Mouse (Mus musculus) liver, embryonic 14.5 days (tissue): ENCODE data around the gene Ooep. TPM values are rescaled to one million over a fixed set of nuclear protein-coding genes. Genes with fewer than 3 reads are reported as not detected.
A peak's percentile ranks its signal among the peaks of the same experiment; 100 is the strongest.

Experiments used
- ATAC-seq: fragments of 200-750 bp; cut with Nextera tagmentation; 2 replicates; pipeline ENCODE4 v1.8.0; 2017; ENCODE audit warnings: moderate number of reproducible peaks, mild to moderate bottlenecking, moderate library complexity; ENCODE audit not compliant: insufficient read depth
- DNase-seq, 3 experiments: peaks; one replicate each; pipeline ENCODE4 v3.0.0-alpha.2; 2012 to 2013; ENCODE audit warnings: low read depth in 3 of 3, low spot score in 3 of 3
- H3K27ac ChIP-seq: fragments of 300-500 bp; sonication (generic); 2 replicates; pipeline ENCODE4 v1.5.1; 2014; ENCODE audit warnings: moderate library complexity, mild to moderate bottlenecking, control low read depth, inconsistent platforms
- H3K27me3 ChIP-seq: fragments of 300-500 bp; sonication (generic); 2 replicates; pipeline ENCODE4 v1.6.1; 2014; ENCODE audit warnings: mild to moderate bottlenecking, low read length, moderate library complexity; ENCODE audit not compliant: control insufficient read depth, insufficient read depth
- H3K36me3 ChIP-seq: fragments of 300-500 bp; sonication (generic); replicated peaks from 2 replicates; pipeline ENCODE4 v1.6.1; 2014; ENCODE audit warnings: low read depth; ENCODE audit not compliant: control insufficient read depth, insufficient read depth
- H3K4me1 ChIP-seq, 2 experiments: fragments of 200-500 bp in 1 of 2; fragments of 300-500 bp in 1 of 2; sonication (generic) in 1 of 2; replicated peaks; 2 replicates each; pipeline ENCODE4 v1.6.1; 2012 to 2014; ENCODE audit warnings: antibody characterized with exemption in 1 of 2, inconsistent platforms in 1 of 2, low read length in 1 of 2; ENCODE audit not compliant: control insufficient read depth in 2 of 2, insufficient read depth in 2 of 2
- H3K4me2 ChIP-seq: fragments of 300-500 bp; sonication (generic); 2 replicates; pipeline ENCODE4 v1.6.1; 2014; ENCODE audit warnings: low read depth, mild to moderate bottlenecking, control low read depth, moderate library complexity
- H3K4me3 ChIP-seq, 2 experiments: fragments of 200-500 bp in 1 of 2; fragments of 300-500 bp in 1 of 2; sonication (generic) in 1 of 2; 2 replicates each; pipeline ENCODE4 v1.5.1; 2012 to 2014; ENCODE audit warnings: low read depth in 2 of 2, low read length in 2 of 2, mild to moderate bottlenecking in 2 of 2, control low read depth in 1 of 2, inconsistent platforms in 1 of 2, moderate library complexity in 1 of 2; ENCODE audit not compliant: insufficient read depth in 1 of 2
- H3K9ac ChIP-seq: fragments of 300-500 bp; sonication (generic); replicated peaks from 2 replicates; pipeline ENCODE4 v1.6.1; 2014; ENCODE audit warnings: mild to moderate bottlenecking, control low read depth, moderate library complexity
- H3K9me3 ChIP-seq: fragments of 300-500 bp; sonication (generic); 2 replicates; pipeline ENCODE4 v1.6.1; 2016; ENCODE audit warnings: low read length, mixed read lengths; ENCODE audit not compliant: control insufficient read depth
- CTCF ChIP-seq: IDR thresholded peaks from 2 replicates; pipeline ENCODE4 v1.5.1; 2016; ENCODE audit warnings: antibody characterized with exemption, low read depth, control low read depth
- EP300 ChIP-seq: IDR thresholded peaks from 2 replicates; pipeline ENCODE4 v1.6.1; 2016; ENCODE audit warnings: antibody characterized with exemption, low read depth
- WGBS: fragments of 180-500 bp; shearing (Covaris S2); extraction: QIAGEN DNeasy Blood & Tissue Kit; methylation state at CpG from one replicate; pipeline ENCODE4 v1.1.7; 2014; ENCODE audit not compliant: insufficient replicate concordance; 5-methylcytosine and 5-hydroxymethylcytosine counted together
- polyA plus RNA-seq, 2 experiments: library from polyadenylated mRNA; depleted of rRNA in 1 of 2; stranded (reverse) in 1 of 2; unstranded in 1 of 2; fragments of >200 nt; fragmentation: Nextera tagmentation in 1 of 2; extraction: Ambion mirVana in 1 of 2; gene quantifications; 2 replicates each; pipeline versions ENCODE4 v1.2.1 to v1.2.3; 2012 to 2014

The Ooep gene
- polyA plus RNA-seq, 2 experiments, result 0.02 to 0.09 TPM

- no peak for TF ChIP-seq CTCF
- no peak for TF ChIP-seq EP300
- no peak overlapping the region for H3K4me2 ChIP-seq
- no peaks in the 10 kb centered on the region for H3K27me3 ChIP-seq
- no peak overlapping the region for H3K27ac ChIP-seq
- H3K4me1 ChIP-seq, result no peaks in the 10 kb centered on the region
- DNase-seq (no peak), ATAC-seq (no peak)
- no peaks in the 10 kb centered on the region for H3K9me3 ChIP-seq
- no peak overlapping the region for H3K9ac ChIP-seq
- H3K4me3 ChIP-seq, result no peak overlapping the region
- 16% methylated on average over 6 of the region's 6 CpGs for WGBS
- H3K36me3 ChIP-seq, result no peaks in the 10 kb centered on the region
These were observed 15.2 kb downstream of the Ooep start for GRCm38 (mm10) chr9:78363374-78363773.

DNA sequence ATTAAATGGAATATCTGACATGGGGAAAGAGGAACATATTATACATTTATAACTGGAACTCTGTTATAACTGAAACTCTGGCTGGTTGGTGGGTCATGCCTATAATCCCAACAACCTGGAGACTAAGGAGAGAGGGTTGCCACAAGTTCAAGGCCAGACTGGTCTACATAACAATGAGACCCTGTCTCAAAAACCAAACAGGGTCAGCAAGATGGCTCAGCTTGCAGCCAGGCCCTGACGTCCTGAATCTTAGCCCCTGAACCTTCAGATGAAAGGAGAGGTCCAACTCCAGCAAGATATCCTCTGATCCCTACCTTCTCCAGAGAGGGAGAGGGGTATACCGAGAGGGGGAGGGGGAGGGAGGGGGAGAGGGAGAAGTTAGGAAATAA, 18.0 kb downstream of the Ooep start:
- TF ChIP-seq EP300, result no peak
- TF ChIP-seq CTCF, result no peak
- no peak for ATAC-seq
- WGBS, result 40% methylated on average over 2 of the region's 2 CpGs
- Histone ChIP-seq H3K9ac (no peak overlapping the region), H3K27ac (no peak overlapping the region), H3K4me2 (no peak overlapping the region), H3K27me3 (no peaks in the 10 kb centered on the region), H3K36me3 (no peaks in the 10 kb centered on the region), H3K4me1 (no peaks in the 10 kb centered on the region), H3K4me3 (no peak overlapping the region), H3K9me3 (no peaks in the 10 kb centered on the region)
- DNase-seq, result no peak

DNA sequence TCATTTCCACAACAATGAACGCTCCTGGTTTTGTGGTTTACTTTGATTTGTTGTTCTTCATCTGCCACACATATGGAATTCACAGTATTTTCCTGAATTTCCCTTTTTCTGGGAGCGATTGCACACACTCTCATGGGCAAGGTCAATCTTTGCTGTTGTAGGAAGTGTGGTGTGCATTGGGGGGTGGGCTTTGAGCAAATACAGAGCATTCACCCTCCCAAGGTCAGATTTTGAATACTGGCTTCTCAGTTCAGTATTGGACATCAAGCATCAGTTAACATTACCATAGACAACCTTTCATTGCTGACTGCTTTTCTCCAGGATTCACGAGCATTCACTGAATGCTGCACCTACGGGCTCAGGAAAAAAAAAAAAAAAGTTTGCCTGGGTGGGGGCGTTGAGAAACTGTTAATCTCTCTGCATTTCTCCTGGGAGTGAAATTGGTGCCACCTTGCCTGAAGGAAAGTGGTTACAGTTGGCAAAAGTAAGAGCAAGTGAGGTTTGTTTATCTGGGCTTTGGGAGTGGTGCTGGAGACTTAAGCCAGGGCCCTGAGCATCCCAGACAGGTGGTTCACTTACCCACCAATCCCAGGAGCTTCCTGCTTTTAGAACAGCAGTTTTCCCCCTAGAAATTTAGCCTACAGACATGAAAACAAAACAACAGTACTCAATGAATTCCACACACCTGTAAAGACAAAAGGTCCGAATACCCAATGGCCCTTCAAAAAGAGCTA, 18.6 kb downstream of the Ooep start:
- H3K9ac ChIP-seq, result no peak overlapping the region
- no peaks in the 10 kb centered on the region for H3K9me3 ChIP-seq
- H3K27ac ChIP-seq, result no peak overlapping the region
- 59% methylated on average over 6 of the region's 6 CpGs for WGBS
- ATAC-seq, result no peak
- H3K36me3 ChIP-seq, result no peaks in the 10 kb centered on the region
- DNase-seq, result no peak
- H3K4me1 ChIP-seq, result no peaks in the 10 kb centered on the region
- TF ChIP-seq EP300 (no peak), CTCF (no peak)
- no peak overlapping the region for H3K4me3 ChIP-seq
- H3K4me2 ChIP-seq, result no peak overlapping the region
- H3K27me3 ChIP-seq, result no peaks in the 10 kb centered on the region

GRCm38 (mm10) chr9:78358053-78358452, 20.5 kb downstream of the Ooep start:
- Histone ChIP-seq H3K4me1 (no peaks in the 10 kb centered on the region), H3K36me3 (no peaks in the 10 kb centered on the region), H3K9me3 (no peaks in the 10 kb centered on the region), H3K4me3 (no peak overlapping the region), H3K9ac (no peak overlapping the region), H3K27me3 (no peaks in the 10 kb centered on the region), H3K4me2 (no peak overlapping the region), H3K27ac (no peak overlapping the region)
- ATAC-seq (no peak), DNase-seq (peak; percentile 20 to 29 (median 24))
- TF ChIP-seq EP300, result no peak
- peak; percentile 83 for TF ChIP-seq CTCF
- 11% methylated on average over 9 of the region's 9 CpGs for WGBS

GRCm38 (mm10) chr9:78355611-78356010, 22.9 kb downstream of the Ooep start, which contains the start of gene Gsta2:
Gsta2 (minus strand) TSS chr9:78355788.
- no peaks in the 10 kb centered on the region for H3K27me3 ChIP-seq
- no peak for DNase-seq
- H3K27ac ChIP-seq, result no peak within 1 kb of the TSS
- H3K4me1 ChIP-seq, result no peaks in the 10 kb centered on the region
- no peaks in the 10 kb centered on the region for H3K9me3 ChIP-seq
- TF ChIP-seq EP300 (no peak), CTCF (no peak)
- no peaks in the 10 kb centered on the region for H3K36me3 ChIP-seq
- no peak within 1 kb of the TSS for H3K4me2 ChIP-seq
- WGBS, result 67% methylated on average over 8 of the region's 8 CpGs
- no peak within 1 kb of the TSS for H3K4me3 ChIP-seq
- no peak for ATAC-seq
- no peak within 1 kb of the TSS for H3K9ac ChIP-seq
